Mouse (Mus musculus) embryo, embryonic 11 days (tissue): ENCODE data around the gene Syne2.

Experiments
- DNase-seq: peaks from one replicate; pipeline ENCODE4 v3.0.0-alpha.2; 2015

Gene Syne2

DNA sequence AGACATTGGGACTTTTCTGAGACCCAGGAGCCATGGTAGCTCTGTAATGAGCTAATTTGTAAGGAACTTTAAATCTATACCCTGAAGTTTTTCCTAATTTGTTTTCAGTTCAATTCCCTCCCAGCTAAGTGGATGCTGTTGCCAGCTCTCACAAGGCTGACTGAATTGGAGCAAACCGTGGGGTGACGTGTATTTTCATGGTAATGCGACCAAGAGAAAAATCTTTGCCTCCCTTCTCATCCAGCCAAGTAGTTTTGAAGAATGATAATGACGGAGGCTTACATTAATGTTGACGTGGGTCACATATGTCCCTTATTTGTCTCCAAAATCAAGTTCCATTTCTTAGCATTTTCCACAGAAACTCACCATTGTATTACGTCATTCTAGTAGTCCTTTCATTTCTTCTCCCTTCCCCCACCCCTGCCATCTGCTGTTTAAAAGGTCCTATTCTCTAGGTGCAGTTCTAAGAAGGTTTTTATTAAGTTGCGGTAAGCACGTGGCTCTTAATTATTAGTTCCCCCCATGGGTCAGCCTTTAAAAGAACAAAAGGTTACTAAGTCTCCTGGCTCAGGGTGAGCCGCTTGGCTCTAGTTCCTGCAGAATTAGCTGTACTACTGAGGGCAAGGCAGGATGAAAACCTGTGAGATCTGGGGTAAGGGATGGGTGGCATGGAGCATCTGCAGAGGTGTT lies 55.8 kb downstream of the Syne2 start:
- peak; percentile 60 for DNase-seq

DNA sequence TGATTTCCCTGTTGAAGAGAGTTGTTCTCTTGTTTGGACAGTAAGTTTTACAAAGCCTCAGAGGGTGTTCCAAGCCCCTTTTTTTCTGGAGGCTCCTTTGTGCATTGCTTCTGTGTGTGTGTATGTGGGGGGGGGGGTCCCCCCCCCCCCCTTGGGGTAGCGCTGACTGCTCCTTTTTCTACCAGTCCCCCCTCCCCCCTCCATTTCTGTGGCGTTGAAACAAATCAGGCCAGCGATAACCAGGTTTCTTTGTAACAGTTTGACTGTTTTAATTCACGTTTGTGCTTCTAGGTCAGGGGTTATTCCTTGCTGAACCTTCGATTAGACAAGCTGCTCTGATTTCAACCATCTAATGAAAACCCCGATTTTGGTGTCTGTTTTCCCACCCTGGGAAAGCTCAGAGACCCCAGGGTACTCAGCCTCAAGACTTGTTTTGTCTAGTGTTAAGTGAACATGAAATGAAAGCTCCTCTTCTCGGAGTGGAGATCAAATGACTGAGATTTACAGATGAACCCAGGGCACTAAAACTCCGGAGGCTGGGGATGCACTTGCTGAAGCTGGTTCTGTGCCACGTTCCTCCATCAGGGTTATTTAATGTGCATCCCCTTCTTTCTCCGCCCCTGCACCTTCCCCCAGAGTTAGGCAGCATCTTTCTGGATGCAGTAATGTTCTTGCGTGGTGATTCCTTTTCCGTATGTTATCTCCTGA lies 56.5 kb downstream of the Syne2 start:
- DNase-seq: peak; percentile 55

DNA sequence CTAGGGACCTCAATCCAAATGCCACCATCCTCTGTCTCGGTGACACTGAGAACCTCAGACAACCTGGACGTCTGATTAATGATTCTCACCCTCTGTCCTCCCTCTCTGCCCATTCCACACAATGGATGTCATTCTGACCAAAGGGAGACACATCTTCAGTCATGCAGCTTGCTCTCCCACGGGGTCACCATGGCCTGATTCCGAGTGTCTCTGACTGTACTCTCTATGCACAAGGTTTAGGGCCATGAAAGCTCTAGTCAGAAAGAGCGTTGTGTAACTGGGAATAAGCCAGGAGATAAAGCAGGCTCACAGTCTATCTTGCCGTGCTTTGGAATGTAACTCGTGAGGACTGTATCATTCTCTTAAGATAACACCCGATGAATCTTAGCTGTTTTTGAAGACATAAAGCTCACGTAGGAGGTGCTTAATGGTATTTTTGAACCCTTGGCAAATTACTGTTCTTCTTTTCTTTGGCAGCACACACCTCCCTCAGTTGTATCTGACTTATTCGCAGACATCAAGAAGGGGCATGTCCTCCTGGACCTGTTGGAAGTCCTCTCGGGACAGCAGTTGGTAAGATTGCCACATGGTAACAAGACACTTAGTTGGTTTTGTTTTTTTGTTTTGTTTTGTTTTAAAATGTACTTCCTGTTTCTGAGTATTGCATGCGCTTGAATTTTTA lies 61.8 kb downstream of the Syne2 start:
- DNase-seq: no peak

DNA sequence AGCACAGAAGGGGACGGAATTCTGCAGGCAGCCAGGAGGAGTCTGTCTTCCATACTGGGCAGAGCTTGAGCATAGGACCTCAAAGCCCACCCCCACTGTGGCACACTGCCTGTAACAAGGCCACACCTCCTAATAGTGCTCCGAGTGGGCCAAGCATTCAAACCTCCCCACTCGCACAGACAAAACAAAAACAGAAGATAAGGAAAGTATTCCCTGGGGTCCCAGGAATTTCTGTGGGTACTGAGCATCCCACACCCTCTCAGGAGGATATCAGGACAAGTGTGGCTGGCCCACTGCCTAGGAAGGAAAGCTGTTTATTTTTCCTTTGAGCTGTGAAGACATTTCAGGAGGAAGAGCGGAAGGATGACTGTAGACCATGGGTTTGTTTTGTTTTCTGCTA lies 63.6 kb downstream of the Syne2 start:
- DNase-seq: no peak

DNA sequence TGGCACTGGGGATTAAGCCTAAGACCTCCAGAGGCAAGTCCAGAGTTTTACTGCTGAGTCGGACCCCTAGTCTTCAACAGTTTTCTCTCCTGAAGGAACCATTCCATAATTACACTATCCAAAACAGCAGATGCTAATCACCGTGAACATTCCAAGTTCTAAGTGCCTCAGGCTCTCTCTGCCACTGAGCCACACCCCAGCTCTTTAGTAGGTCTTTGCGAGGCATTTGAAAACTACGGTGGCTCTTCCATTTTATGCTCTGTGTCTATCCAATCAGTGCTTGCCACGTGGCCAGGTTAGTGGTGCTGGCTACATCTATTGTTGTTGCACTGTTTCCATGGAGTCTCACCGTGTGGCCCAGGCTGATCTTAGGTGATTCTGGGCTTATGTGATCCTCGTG lies 68.2 kb downstream of the Syne2 start:
- DNase-seq: no peak

DNA sequence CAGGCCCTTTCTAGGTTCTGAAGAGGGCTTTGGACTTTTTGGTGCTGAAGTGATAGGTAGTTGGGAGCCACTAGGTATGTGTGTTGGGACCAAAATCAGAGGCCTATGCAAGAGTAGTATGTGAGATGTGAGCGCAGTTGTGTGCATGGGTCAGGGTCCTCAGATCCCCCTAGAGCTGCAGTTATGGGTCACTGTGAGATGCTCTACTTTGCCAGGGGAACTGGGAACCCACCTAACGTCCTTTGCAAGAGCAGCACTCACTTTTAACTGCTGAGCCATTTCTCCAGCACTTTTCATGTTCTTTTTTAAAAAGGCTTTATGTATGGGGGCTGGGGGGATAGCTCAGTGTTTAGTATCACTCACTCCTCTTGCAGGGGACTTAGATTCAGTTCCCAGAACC lies 69.0 kb downstream of the Syne2 start:
- no peak for DNase-seq

DNA sequence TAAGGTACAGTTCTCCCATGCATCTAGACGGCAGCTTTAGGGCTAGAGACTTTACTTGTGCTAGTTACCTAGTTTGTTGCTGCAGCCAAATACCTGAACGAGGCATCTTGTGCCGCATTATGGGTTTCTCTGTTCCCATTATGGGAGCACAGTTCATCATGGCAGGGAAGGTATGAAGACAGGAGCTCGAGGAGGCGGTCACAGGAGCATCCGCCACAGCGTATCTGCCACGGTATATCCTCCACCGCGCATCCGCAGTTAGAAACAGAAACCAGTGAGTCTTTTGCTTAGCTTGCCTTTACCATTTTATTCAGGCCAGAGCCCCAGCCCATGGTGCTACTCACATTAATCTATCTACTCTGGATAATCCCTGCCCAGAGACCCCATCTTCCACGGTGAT lies 70.8 kb downstream of the Syne2 start:
- no peak for DNase-seq

DNA sequence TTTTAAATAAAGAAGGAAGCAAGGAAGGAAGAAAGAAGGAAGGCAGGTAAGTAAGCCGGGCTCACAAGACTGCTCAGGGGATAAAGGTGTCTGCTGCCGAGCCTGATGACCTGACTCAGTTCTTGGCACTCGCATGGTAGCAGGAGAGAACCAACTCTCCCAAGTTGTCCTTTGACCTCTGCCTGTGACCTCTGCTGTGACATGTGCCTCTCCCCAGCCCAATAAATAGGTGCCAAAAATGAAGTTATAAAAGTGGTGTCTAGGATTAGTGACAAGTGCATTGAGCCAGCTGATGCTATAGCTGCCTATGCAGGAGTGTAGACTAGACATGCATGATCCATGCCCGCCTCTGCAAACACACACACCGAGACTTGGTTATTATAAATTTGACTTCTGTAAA lies 73.3 kb downstream of the Syne2 start:
- no peak for DNase-seq

DNA sequence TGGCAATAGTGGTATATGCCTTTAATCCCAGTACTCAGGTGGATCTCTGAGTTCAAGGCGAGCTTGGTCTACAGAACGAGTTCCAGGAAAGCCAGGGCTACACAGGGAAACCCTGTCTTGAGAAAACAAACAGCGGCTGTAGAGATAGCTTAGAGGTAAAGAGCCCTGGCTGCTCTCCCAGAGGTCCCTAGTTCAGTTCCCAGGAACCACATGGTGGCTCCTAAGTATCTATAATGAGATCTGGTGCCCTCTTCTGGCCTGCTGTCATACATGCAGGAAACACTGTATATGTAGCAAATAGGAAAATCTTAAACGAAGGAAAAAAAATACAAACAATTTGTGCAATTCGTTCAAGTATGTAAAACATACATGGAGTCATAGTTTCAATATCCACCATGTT lies 75.5 kb downstream of the Syne2 start:
- DNase-seq: peak; percentile 45

DNA sequence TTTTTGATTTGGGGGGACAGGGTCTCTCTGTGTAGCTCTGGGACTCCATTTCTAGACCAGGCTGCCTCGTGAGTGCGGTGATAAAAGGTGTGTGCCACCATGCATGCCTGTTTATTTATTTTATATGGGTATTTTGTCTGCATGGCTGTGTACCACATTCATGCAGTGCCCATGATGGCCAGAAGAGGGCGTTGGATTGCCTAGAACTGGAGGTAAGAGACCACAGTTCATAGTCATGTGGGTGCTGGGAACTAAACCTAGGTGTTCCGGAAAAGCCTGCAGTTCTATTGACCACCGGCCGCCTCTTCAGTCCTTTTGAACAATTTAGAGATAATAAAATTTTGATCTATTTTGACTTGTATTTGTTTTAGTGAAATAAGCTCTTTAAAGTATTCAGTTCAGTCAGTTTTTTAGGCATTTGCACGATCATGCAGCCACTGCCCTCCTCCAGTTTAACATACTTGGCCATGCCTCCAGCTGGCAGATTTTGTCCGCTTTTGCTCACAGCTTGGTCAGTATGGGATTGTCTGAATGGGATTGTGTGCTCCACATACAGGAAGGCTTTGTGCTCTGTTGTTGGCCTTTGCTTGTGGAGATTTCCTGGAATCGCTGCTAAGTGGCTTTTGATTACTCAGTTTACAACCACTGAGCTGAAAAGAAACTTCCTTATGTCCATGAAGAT lies 76.5 kb downstream of the Syne2 start:
- no peak for DNase-seq

DNA sequence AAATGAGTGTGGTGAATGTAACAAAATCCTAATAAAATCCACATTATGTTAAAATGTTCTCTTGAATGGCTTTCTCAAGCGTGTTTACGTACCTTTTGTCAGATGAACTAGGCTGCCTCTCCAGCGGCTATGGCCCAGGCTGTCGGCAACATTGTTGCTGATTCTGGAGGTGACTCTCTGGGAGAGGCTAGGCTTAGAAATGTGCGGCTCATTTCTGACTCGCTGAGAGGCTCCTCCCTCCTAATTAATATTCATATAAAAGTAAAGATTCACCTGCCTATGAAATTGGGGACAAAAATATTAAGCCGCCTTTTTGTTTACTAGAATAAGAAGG lies 77.0 kb downstream of the Syne2 start:
- no peak for DNase-seq

DNA sequence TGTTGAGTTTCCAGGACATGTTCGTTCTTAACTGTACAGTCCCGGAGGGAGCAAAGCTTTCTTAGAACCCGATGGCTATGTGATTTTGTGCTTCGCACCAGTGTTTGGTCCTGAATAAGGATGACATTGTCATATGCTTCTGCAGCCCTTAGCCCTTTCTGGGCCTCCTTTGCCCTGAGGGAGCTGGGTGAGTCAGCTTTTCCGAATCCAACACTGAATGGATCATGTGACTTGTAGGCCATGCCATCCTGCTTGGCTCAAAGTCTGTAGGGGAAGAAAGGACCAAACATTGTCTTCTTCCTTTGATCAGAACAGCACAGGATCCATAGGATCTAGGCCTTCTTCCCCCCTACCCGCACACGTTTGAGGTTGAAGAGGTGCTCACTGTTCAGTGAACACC lies 79.9 kb downstream of the Syne2 start:
- DNase-seq: no peak

DNA sequence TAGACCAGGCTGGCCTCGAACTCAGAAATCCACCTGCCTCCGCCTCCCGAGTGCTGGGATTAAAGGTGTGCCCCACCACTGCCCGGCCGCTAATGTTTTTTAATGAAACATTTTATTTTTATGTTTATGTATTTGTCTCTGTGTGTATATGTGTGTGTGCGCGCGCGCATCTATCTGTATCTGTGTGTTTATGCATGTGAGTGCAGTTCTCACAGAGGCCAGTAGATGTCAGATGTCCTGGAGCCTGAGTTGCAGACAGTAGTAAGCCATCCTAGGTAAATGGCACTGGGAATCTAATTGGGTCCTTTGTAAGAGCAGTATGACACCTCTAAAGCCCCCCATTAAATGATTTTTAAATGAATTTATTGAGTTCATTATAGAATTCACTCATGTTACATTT lies 83.8 kb downstream of the Syne2 start:
- no peak for DNase-seq

DNA sequence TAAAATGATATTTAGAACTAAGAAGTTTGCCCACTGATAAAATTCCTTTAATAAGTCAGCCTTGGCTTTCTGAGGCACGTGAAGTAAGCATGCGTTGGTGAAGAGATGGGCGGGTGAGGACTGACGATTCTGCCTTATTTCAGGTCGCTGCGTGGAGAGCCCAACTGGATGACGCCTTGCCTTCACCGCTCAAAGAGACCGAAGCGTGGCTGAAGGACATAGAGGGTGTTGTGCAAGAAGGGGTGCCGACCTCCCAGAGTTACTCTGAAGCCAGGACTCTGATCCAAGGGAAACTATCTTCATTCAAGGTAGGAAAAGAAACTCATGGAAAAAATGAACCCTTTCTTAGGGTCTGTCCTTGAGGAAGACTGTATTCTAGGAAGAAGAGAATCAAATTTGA lies 86.1 kb downstream of the Syne2 start:
- DNase-seq: no peak

DNA sequence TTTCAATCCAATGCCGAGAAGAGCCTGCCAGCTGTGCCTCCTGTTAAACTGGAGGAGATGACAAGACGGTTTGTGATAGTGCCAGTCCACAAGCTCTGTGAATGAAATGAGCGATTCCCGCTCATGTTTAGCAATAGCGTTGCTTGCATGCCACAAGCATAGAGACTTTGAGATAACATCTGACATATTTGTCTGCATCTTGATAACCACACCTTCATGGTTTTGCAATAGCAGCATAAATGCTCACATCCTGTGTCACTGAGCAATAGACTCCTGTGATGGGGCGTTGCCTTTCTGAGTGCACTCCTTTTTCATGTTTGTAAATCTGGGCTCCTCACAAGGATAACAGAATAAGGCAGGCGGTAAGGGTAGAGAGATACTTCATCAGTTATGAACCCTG lies 87.4 kb downstream of the Syne2 start:
- no peak for DNase-seq

DNA sequence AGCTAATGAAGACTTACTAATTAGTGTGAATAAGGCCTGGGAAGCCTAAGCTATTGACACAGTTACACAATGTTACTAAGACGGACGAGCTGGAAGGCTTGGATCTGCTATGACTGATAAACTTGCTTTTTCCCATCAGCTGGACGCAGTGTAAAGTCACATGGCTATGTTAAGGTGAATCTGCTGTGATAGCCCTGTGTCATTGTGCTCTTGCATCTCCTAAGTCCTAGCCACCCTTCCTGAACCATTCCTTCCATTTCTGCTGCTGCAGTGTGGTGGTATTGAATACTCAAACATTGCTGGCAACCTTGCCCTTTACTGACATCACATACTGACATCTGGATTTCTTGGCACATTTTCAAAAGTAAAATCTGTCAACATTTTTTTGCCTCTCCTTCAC lies 90.5 kb downstream of the Syne2 start:
- no peak for DNase-seq

DNA sequence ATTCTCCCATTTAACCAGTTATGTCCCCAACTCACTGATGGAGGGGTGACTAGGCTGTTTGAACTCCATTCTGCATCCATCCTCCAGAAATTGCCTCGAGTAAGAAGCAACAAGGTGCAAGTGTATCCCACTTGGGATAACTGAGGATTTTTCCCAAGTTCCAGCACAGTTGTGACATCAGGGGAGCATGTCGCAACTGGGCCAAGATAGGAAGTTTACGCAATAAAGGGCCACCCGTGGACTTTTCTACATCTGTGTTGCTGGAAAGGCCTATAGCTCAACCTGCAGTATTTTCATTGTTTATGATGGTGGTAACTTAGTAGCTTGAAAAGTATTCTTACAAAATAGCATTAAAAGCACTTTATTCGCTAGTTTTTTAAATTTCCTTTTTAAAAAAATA lies 97.8 kb downstream of the Syne2 start:
- no peak for DNase-seq

DNA sequence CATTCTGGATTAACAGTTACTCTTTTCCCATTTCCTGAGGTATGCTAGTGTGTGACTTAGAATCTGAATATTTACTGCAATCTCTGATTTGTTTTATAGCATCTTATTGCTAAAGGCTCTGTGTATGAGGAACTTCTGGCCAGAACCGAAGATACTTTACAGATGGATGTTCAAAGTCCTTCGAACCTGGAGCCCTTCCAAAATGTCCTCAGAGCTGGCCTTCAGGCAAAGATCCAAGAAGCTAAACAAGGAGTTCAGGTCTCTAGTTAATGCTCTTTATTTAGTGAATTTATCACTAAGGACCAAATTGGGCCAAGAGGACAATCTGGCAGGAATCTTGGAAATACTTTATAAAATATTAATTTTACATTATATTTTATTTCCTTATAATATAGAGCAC lies 100.5 kb downstream of the Syne2 start:
- DNase-seq: no peak

DNA sequence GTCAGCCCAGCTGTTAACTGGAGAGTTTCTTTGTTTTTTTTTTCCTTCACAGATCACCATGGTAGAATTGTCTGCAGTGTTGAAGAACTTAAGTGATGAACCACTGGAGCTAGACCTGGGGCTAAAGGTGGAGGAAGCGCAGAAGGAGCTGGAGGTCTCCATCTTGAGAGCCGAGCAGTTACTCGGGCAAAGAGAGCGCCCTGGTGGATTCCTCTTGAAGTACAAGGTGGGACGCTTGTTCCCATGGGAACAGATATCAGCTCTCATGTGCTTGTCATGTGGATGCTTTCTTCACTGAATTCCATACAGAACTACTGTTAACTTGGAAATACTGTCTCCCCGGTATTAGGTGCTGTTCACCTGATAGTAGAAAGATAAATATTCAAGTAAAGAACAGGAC lies 101.0 kb downstream of the Syne2 start:
- DNase-seq: peak; percentile 67

DNA sequence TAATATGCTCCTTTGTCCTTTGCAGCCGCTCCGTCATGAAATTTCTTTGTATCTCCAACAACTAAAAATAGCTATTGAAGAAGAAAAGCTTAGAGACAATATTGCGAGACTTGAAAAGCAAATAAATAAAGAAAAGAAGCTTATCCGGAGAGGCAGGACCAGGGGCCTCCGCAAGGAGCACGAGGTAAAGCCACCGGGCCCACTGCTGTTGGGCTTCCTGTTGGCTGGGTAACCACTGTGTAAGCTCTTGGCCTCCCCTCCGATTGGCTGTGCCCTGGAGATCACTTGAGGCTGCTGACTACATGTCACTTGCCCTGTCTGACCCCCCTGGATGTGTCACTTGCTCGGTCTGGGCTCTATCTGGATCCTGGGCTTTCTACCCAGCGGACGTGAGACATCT lies 105.0 kb downstream of the Syne2 start:
- DNase-seq: peak; percentile 49

DNA sequence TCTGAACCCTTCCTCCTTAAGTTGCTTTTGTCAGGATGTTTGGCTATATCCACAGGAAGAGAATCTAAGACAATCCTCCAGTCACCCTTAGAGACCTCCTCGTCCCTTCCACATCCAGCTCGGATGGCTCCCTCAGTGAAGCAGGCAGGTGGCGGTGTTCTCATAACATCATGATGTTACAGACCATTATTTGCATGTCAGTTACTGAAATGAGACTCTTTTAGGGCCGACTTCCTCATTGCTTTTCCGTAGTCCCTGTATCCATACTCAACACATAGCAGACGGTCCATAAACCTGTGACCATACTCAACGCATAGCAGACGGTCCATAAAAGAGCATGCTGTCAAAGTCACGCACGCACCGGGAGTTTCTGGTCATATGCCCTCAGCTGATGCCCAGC lies 106.9 kb downstream of the Syne2 start:
- DNase-seq: no peak

DNA sequence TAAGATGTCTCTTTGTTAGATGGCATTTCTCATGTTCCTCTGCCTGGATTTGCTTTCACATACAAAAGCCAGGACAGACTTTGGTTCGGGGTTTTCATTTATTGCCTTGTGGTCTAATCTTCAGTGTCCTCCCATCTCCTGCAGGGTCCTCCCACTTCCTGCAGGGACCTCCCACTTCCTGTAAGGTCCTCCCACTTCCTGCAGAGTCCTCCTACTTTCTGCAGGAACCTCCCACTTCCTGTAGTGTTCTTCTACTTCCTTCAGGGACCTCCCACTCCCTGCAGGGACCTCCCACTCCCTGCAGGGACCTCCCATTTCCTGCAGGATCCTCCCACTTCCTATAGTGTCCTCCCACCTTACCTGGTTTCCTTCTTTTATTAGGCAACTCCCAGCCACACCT lies 109.7 kb downstream of the Syne2 start:
- DNase-seq: no peak

DNA sequence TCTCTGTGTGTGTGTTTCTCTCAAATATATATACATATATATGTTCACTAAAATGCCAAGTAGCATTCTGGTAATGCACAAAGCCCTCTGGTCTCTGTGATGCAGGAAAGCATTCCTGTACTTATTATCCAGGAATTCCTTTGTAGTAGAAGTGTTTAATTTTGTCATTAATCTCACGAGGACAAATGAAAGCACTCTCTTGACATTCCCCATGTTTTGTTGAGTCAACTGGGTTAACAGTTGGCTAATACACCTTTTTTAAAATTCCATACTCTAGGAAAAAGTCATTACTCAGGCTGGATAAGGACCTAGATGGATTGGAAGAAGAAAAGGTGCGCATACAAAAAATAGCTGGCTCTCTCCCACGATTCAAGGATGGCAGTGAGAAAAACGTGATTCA lies 115.6 kb downstream of the Syne2 start:
- no peak for DNase-seq

DNA sequence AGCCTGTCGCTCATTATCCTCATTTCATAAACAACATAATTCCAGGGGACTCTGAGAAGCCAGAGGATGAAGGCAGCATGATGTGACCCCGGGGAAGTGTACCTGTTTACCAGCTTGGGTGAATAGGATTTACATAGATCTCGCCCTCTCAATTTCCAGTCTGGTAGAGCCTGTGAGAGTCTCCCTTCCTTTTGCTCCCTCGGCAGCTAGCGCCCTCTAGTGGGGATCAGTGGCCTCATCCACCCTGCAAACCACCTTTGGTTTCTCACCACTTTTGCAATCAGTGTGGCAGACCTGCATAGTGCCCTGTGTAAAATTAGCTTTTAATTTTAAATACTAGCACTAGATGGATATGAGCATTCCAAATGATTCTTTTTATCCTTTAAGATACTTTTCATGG lies 133.4 kb downstream of the Syne2 start:
- peak; percentile 30 for DNase-seq
